Mouse (Mus musculus) liver, embryonic 14.5 days (tissue): Measurements from ENCODE around the gene Adi1.

Experiments
- CTCF ChIP-seq: IDR thresholded peaks from 2 replicates; pipeline ENCODE4 v1.5.1; 2016; ENCODE audit warnings: antibody characterized with exemption, low read depth, control low read depth
- EP300 ChIP-seq: IDR thresholded peaks from 2 replicates; pipeline ENCODE4 v1.6.1; 2016; ENCODE audit warnings: antibody characterized with exemption, low read depth

- TF ChIP-seq EP300 (no peak), CTCF (no peak)
These were observed 33.1 kb downstream of the Adi1 start for GRCm38 (mm10) chr12:28708154-28708553.
